Mouse (Mus musculus) kidney, adult 2 months (tissue): ENCODE data around the gene Cacybp.

Experiments used
- CTCF ChIP-seq: fragments of 200-500 bp; conservative IDR thresholded peaks from 2 replicates; pipeline ENCODE4 v1.5.1; 2011; ENCODE audit warnings: low read depth, mild to moderate bottlenecking, control low read depth, low read length, moderate library complexity, mixed read lengths; ENCODE audit not compliant: insufficient read depth, insufficient read length
- POLR2A ChIP-seq: fragments of 200-500 bp; IDR thresholded peaks from one replicate; pipeline ENCODE4 v1.6.1; 2011; ENCODE audit warnings: low read depth, low read length, control low read depth

- no peak for TF ChIP-seq CTCF
- no peak for TF ChIP-seq POLR2A
These were observed 59.2 kb downstream of the Cacybp start, which contains the start of gene Tnn for GRCm38 (mm10) chr1:160153480-160153879.
